Mouse (Mus musculus): ENCODE results near the gene Gm37419.

GRCm38 (mm10) chr16:24016742-24017141, 28.5 kb downstream of the Gm37419 start:
- TF ChIP-seq CTCF (IDR thresholded peaks at IDR 0.05; ENCODE audit: borderline replicate concordance, insufficient read depth, low read length): no peak
- TF ChIP-seq POLR2A (IDR thresholded peaks at IDR 0.05; ENCODE audit: low read depth, low read length): no peak
